Mouse (Mus musculus): ENCODE data around the gene Arhgef28. TPM values are rescaled to one million over a fixed set of nuclear protein-coding genes. Genes with fewer than 3 reads are reported as not detected.

Gene Arhgef28
- polyA plus RNA-seq, 1 experiment, result 6.7 TPM

- H3K9ac ChIP-seq (ENCODE audit: low read depth, poor library complexity, severe bottlenecking), result no peak overlapping the region
- no peak overlapping the region for H3K4me3 ChIP-seq (ENCODE audit: low read depth, low read length)
- H3K4me1 ChIP-seq (ENCODE audit: control insufficient read depth, insufficient read depth, low read length), result no peaks in the 10 kb centered on the region
- no peaks in the 10 kb centered on the region for H3K36me3 ChIP-seq (ENCODE audit: control insufficient read depth, insufficient read depth, low read length, poor library complexity, severe bottlenecking)
- H3K27me3 ChIP-seq (ENCODE audit: control insufficient read depth, insufficient read depth, low read length, poor library complexity, severe bottlenecking), result no peaks in the 10 kb centered on the region
- H3K27ac ChIP-seq (ENCODE audit: insufficient read depth, low read length), result no peak overlapping the region
- 0 out of 2 replicates have a peak, but pooled peaks cover 3% of the 10 kb centered on the region for H3K9me3 ChIP-seq (replicated peaks; ENCODE audit: control insufficient read depth, insufficient read depth, low read length, poor library complexity, severe bottlenecking)
- TF ChIP-seq POLR2A (IDR thresholded peaks at IDR 0.05; ENCODE audit: insufficient read depth, low read length), result no peak
- TF ChIP-seq EP300 (IDR thresholded peaks at IDR 0.05; ENCODE audit: insufficient read depth, low read depth, low read length), result no peak
- no peak for TF ChIP-seq CTCF (IDR thresholded peaks at IDR 0.05; ENCODE audit: low read depth, low read length)
Observed at GRCm38 (mm10) chr13:98094332-98094731, 111.9 kb downstream of the Arhgef28 start.

GRCm38 (mm10) chr13:98093483-98093882 is 112.8 kb downstream of the Arhgef28 start:
- 0 out of 2 replicates have a peak, but pooled peaks cover 3% of the 10 kb centered on the region for H3K9me3 ChIP-seq (replicated peaks; ENCODE audit: control insufficient read depth, insufficient read depth, low read length, poor library complexity, severe bottlenecking)
- H3K4me1 ChIP-seq (ENCODE audit: control insufficient read depth, insufficient read depth, low read length), result no peaks in the 10 kb centered on the region
- TF ChIP-seq POLR2A (IDR thresholded peaks at IDR 0.05; ENCODE audit: insufficient read depth, low read length), result no peak
- TF ChIP-seq EP300 (IDR thresholded peaks at IDR 0.05; ENCODE audit: insufficient read depth, low read depth, low read length), result no peak
- no peak for TF ChIP-seq CTCF (IDR thresholded peaks at IDR 0.05; ENCODE audit: low read depth, low read length)
- H3K9ac ChIP-seq (ENCODE audit: low read depth, poor library complexity, severe bottlenecking), result no peak overlapping the region
- no peaks in the 10 kb centered on the region for H3K36me3 ChIP-seq (ENCODE audit: control insufficient read depth, insufficient read depth, low read length, poor library complexity, severe bottlenecking)
- H3K27ac ChIP-seq (ENCODE audit: insufficient read depth, low read length), result no peak overlapping the region
- no peak overlapping the region for H3K4me3 ChIP-seq (ENCODE audit: low read depth, low read length)
- no peaks in the 10 kb centered on the region for H3K27me3 ChIP-seq (ENCODE audit: control insufficient read depth, insufficient read depth, low read length, poor library complexity, severe bottlenecking)

DNA sequence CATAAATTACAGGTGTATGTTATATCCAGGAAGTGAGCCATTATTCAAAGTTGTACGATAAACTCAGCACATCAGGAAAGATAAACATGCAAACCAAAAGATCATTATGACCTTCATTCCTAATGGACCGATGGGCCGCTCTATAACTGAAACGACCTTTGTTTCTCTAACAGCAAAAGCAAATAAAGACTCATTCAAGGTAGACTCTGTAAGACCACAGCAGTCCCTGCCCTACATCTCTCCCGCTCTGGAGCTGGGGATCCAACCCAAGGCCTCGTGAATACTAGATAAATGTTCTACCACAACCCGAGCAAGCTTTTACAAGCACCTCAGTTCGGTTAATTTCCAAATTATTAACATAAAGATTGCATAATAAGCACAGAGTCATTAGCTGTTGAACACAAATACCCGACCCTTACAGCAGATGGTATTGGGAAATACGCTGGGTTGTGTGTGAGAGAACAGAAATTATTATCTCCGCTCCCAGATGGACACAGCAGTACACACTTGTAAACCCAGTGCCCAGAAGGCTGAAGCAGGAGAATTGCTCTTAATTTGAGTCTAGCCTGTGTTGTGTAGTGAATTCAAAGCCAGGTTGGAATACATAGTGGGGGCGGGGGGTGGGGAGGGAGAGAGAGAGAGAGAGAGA is 113.8 kb downstream of the Arhgef28 start:
- H3K27me3 ChIP-seq (ENCODE audit: control insufficient read depth, insufficient read depth, low read length, poor library complexity, severe bottlenecking), result no peaks in the 10 kb centered on the region
- no peak overlapping the region for H3K27ac ChIP-seq (ENCODE audit: insufficient read depth, low read length)
- no peaks in the 10 kb centered on the region for H3K36me3 ChIP-seq (ENCODE audit: control insufficient read depth, insufficient read depth, low read length, poor library complexity, severe bottlenecking)
- 0 out of 2 replicates have a peak, but pooled peaks cover 3% of the 10 kb centered on the region for H3K9me3 ChIP-seq (replicated peaks; ENCODE audit: control insufficient read depth, insufficient read depth, low read length, poor library complexity, severe bottlenecking)
- H3K9ac ChIP-seq (ENCODE audit: low read depth, poor library complexity, severe bottlenecking), result no peak overlapping the region
- H3K4me3 ChIP-seq (ENCODE audit: low read depth, low read length), result no peak overlapping the region
- no peaks in the 10 kb centered on the region for H3K4me1 ChIP-seq (ENCODE audit: control insufficient read depth, insufficient read depth, low read length)
- no peak for TF ChIP-seq CTCF (IDR thresholded peaks at IDR 0.05; ENCODE audit: low read depth, low read length)
- no peak for TF ChIP-seq EP300 (IDR thresholded peaks at IDR 0.05; ENCODE audit: insufficient read depth, low read depth, low read length)
- TF ChIP-seq POLR2A (IDR thresholded peaks at IDR 0.05; ENCODE audit: insufficient read depth, low read length), result no peak

- H3K4me1 ChIP-seq (ENCODE audit: control insufficient read depth, insufficient read depth, low read length), result no peaks in the 10 kb centered on the region
- H3K27ac ChIP-seq (ENCODE audit: insufficient read depth, low read length), result no peak overlapping the region
- H3K36me3 ChIP-seq (ENCODE audit: control insufficient read depth, insufficient read depth, low read length, poor library complexity, severe bottlenecking), result no peaks in the 10 kb centered on the region
- no peak overlapping the region for H3K9ac ChIP-seq (ENCODE audit: low read depth, poor library complexity, severe bottlenecking)
- no peak overlapping the region for H3K4me3 ChIP-seq (ENCODE audit: low read depth, low read length)
- H3K27me3 ChIP-seq (ENCODE audit: control insufficient read depth, insufficient read depth, low read length, poor library complexity, severe bottlenecking), result no peaks in the 10 kb centered on the region
- no peak for TF ChIP-seq CTCF (IDR thresholded peaks at IDR 0.05; ENCODE audit: low read depth, low read length)
- no peak for TF ChIP-seq POLR2A (IDR thresholded peaks at IDR 0.05; ENCODE audit: insufficient read depth, low read length)
- no peak for TF ChIP-seq EP300 (IDR thresholded peaks at IDR 0.05; ENCODE audit: insufficient read depth, low read depth, low read length)
- H3K9me3 ChIP-seq (replicated peaks; ENCODE audit: control insufficient read depth, insufficient read depth, low read length, poor library complexity, severe bottlenecking), result peaks cover 12% of the 10 kb centered on the region
Observed at GRCm38 (mm10) chr13:98079640-98080039, 126.6 kb downstream of the Arhgef28 start.

GRCm38 (mm10) chr13:98078251-98078650 is 128.0 kb downstream of the Arhgef28 start:
- TF ChIP-seq CTCF (IDR thresholded peaks at IDR 0.05; ENCODE audit: low read depth, low read length) (no peak), POLR2A (IDR thresholded peaks at IDR 0.05; ENCODE audit: insufficient read depth, low read length) (no peak), EP300 (IDR thresholded peaks at IDR 0.05; ENCODE audit: insufficient read depth, low read depth, low read length) (no peak)
- no peak overlapping the region for H3K27ac ChIP-seq (ENCODE audit: insufficient read depth, low read length)

DNA sequence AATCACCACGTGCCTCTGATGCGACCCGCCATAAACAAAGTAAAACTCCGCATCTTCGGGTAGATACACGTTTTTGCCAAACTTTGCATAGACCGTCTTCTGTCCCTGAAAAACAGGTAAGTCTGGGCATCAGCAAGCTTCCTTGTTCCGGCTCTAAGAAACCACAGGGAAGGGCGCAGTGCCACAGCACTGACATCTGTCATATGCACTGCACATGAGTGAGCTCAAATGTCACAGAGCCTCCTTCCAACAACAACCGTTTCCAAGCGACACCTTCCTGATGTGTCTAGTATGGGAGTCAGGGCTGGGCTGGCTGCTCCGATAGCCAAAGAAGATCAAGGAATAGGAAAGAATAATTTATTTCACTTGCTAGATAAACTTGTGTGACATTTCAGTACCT is 129.0 kb downstream of the Arhgef28 start:
- no peaks in the 10 kb centered on the region for H3K4me1 ChIP-seq (ENCODE audit: control insufficient read depth, insufficient read depth, low read length)
- no peaks in the 10 kb centered on the region for H3K27me3 ChIP-seq (ENCODE audit: control insufficient read depth, insufficient read depth, low read length, poor library complexity, severe bottlenecking)
- H3K36me3 ChIP-seq (ENCODE audit: control insufficient read depth, insufficient read depth, low read length, poor library complexity, severe bottlenecking), result no peaks in the 10 kb centered on the region
- no peak overlapping the region for H3K9ac ChIP-seq (ENCODE audit: low read depth, poor library complexity, severe bottlenecking)
- H3K4me3 ChIP-seq (ENCODE audit: low read depth, low read length), result no peak overlapping the region
- no peak overlapping the region for H3K27ac ChIP-seq (ENCODE audit: insufficient read depth, low read length)
- no peak for TF ChIP-seq CTCF (IDR thresholded peaks at IDR 0.05; ENCODE audit: low read depth, low read length)
- TF ChIP-seq EP300 (IDR thresholded peaks at IDR 0.05; ENCODE audit: insufficient read depth, low read depth, low read length), result no peak
- TF ChIP-seq POLR2A (IDR thresholded peaks at IDR 0.05; ENCODE audit: insufficient read depth, low read length), result no peak
- peaks cover 9% of the 10 kb centered on the region for H3K9me3 ChIP-seq (replicated peaks; ENCODE audit: control insufficient read depth, insufficient read depth, low read length, poor library complexity, severe bottlenecking)

More at GRCm38 (mm10) chr13:98078251-98078650, 128.0 kb downstream of the Arhgef28 start:
- no peaks in the 10 kb centered on the region for H3K36me3 ChIP-seq (ENCODE audit: control insufficient read depth, insufficient read depth, low read length, poor library complexity, severe bottlenecking)
- no peaks in the 10 kb centered on the region for H3K27me3 ChIP-seq (ENCODE audit: control insufficient read depth, insufficient read depth, low read length, poor library complexity, severe bottlenecking)
- no peak overlapping the region for H3K4me3 ChIP-seq (ENCODE audit: low read depth, low read length)
- H3K9me3 ChIP-seq (replicated peaks; ENCODE audit: control insufficient read depth, insufficient read depth, low read length, poor library complexity, severe bottlenecking), result peaks cover 12% of the 10 kb centered on the region
- H3K4me1 ChIP-seq (ENCODE audit: control insufficient read depth, insufficient read depth, low read length), result no peaks in the 10 kb centered on the region
- H3K9ac ChIP-seq (ENCODE audit: low read depth, poor library complexity, severe bottlenecking), result no peak overlapping the region
